Mouse (Mus musculus): ENCODE results near the gene Arrdc1.

DNA sequence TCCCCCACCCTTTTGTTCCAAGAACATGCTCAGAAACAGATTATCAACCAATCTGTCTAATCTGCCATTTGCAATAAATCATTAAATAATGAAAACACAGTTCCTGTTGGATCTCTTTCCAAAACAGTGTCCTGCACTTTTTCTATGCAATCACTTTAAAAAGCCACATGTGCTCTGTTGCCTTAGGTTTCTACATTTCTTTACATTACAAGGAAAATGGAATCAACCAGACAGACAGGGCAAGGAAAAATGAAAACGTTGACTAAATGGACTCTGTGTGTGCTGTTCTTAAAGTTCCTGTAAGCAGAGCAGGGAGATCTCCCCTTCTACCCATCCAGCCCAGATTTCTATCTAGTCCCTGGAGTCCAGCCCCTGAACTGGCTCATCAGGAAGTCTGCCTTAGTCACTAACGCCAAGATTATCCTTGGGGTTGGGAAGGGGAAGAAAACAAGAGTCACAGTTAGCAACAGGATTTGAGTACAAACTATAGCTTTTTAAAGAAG lies 29.3 kb downstream of the Arrdc1 start:
- TF ChIP-seq FLI1 (IDR thresholded peaks at IDR 0.05; ENCODE audit: low read length) (no peak), GATA1 (IDR thresholded peaks at IDR 0.05; ENCODE audit: borderline replicate concordance, low read length) (no peak)
